Mouse (Mus musculus): ENCODE measurements at regions not wholly inside any gene's neighbourhood (a gene's known extent, or its start where the extent isn't known, plus 50 kb on each side); places are given as distances from the start of the nearest gene placed in this dataset.

GRCm38 (mm10) chr15:57616880-57617391, 139.5 kb upstream of the Slc22a22 start:
- Histone ChIP-seq H3K4me2 (replicated peaks; ENCODE audit: low read depth, low read length, severe bottlenecking) (no peak overlapping the region), H3K36me3 (ENCODE audit: control insufficient read depth, insufficient read depth, low read length) (no peaks in the 10 kb centered on the region), H3K27ac (replicated peaks; ENCODE audit: low read depth, low read length) (no peak overlapping the region), H3K9me3 (ENCODE audit: control insufficient read depth, low read length) (no peaks in the 10 kb centered on the region), H3K9ac (ENCODE audit: low read depth, low read length, severe bottlenecking) (no peak overlapping the region), H3K4me3 (replicated peaks; ENCODE audit: low read length) (no peak overlapping the region), H3K4me1 (ENCODE audit: control insufficient read depth, insufficient read depth, low read length) (no peaks in the 10 kb centered on the region), H3K27me3 (ENCODE audit: control insufficient read depth, insufficient read depth, low read length) (no peaks in the 10 kb centered on the region)
- ATAC-seq (ENCODE audit: low FRiP score, low read depth) (no peak), DNase-seq (ENCODE audit: low spot score) (no peak)
- 43% methylated on average over 11 of the region's 11 CpGs for WGBS
- TF ChIP-seq POLR2A (IDR thresholded peaks at IDR 0.05; ENCODE audit: borderline replicate concordance, extremely low read depth, insufficient read depth, insufficient read length), result no peak

- Histone ChIP-seq H3K4me3 (replicated peaks; ENCODE audit: low read length) (no peak overlapping the region), H3K36me3 (ENCODE audit: control insufficient read depth, insufficient read depth, low read length) (no peaks in the 10 kb centered on the region), H3K9me3 (ENCODE audit: control insufficient read depth, low read length) (no peaks in the 10 kb centered on the region), H3K27me3 (ENCODE audit: control insufficient read depth, insufficient read depth, low read length) (no peaks in the 10 kb centered on the region), H3K4me2 (replicated peaks; ENCODE audit: low read depth, low read length, severe bottlenecking) (no peak overlapping the region), H3K9ac (ENCODE audit: low read depth, low read length, severe bottlenecking) (no peak overlapping the region), H3K27ac (replicated peaks; ENCODE audit: low read depth, low read length) (no peak overlapping the region), H3K4me1 (ENCODE audit: control insufficient read depth, insufficient read depth, low read length) (no peaks in the 10 kb centered on the region)
- DNase-seq (ENCODE audit: low spot score) (no peak), ATAC-seq (ENCODE audit: low FRiP score, low read depth) (no peak)
- TF ChIP-seq POLR2A (IDR thresholded peaks at IDR 0.05; ENCODE audit: borderline replicate concordance, extremely low read depth, insufficient read depth, insufficient read length), result no peak
- WGBS, result 83% methylated on average over 2 of the region's 2 CpGs
These were observed 132.6 kb upstream of the Slc22a22 start for GRCm38 (mm10) chr15:57610006-57610405.

GRCm38 (mm10) chr15:57608519-57608918, 131.1 kb upstream of the Slc22a22 start:
- Histone ChIP-seq H3K9ac (ENCODE audit: low read depth, low read length, severe bottlenecking) (no peak overlapping the region), H3K27me3 (ENCODE audit: control insufficient read depth, insufficient read depth, low read length) (no peaks in the 10 kb centered on the region), H3K36me3 (ENCODE audit: control insufficient read depth, insufficient read depth, low read length) (no peaks in the 10 kb centered on the region), H3K4me1 (ENCODE audit: control insufficient read depth, insufficient read depth, low read length) (no peaks in the 10 kb centered on the region), H3K27ac (replicated peaks; ENCODE audit: low read depth, low read length) (no peak overlapping the region), H3K4me3 (replicated peaks; ENCODE audit: low read length) (no peak overlapping the region), H3K4me2 (replicated peaks; ENCODE audit: low read depth, low read length, severe bottlenecking) (no peak overlapping the region), H3K9me3 (ENCODE audit: control insufficient read depth, low read length) (no peaks in the 10 kb centered on the region)
- DNase-seq (ENCODE audit: low spot score), result no peak
- ATAC-seq (ENCODE audit: low FRiP score, low read depth), result no peak
- no peak for TF ChIP-seq POLR2A (IDR thresholded peaks at IDR 0.05; ENCODE audit: borderline replicate concordance, extremely low read depth, insufficient read depth, insufficient read length)
- 81% methylated on average over 3 of the region's 3 CpGs for WGBS

GRCm38 (mm10) chr15:57600562-57600961, 123.1 kb upstream of the Slc22a22 start:
- Histone ChIP-seq H3K9ac (ENCODE audit: low read depth, low read length, severe bottlenecking) (no peak overlapping the region), H3K27me3 (ENCODE audit: control insufficient read depth, insufficient read depth, low read length) (no peaks in the 10 kb centered on the region), H3K4me2 (replicated peaks; ENCODE audit: low read depth, low read length, severe bottlenecking) (no peak overlapping the region), H3K9me3 (ENCODE audit: control insufficient read depth, low read length) (no peaks in the 10 kb centered on the region), H3K27ac (replicated peaks; ENCODE audit: low read depth, low read length) (no peak overlapping the region), H3K4me1 (ENCODE audit: control insufficient read depth, insufficient read depth, low read length) (no peaks in the 10 kb centered on the region), H3K36me3 (ENCODE audit: control insufficient read depth, insufficient read depth, low read length) (no peaks in the 10 kb centered on the region), H3K4me3 (replicated peaks; ENCODE audit: low read length) (no peak overlapping the region)
- 15% methylated on average over 6 of the region's 6 CpGs for WGBS
- ATAC-seq (ENCODE audit: low FRiP score, low read depth) (no peak), DNase-seq (ENCODE audit: low spot score) (peak; percentile 65)
- no peak for TF ChIP-seq POLR2A (IDR thresholded peaks at IDR 0.05; ENCODE audit: borderline replicate concordance, extremely low read depth, insufficient read depth, insufficient read length)

- no peak overlapping the region for H3K4me3 ChIP-seq (replicated peaks; ENCODE audit: low read length)
- DNase-seq (ENCODE audit: low spot score), result no peak
- H3K4me2 ChIP-seq (replicated peaks; ENCODE audit: low read depth, low read length, severe bottlenecking), result no peak overlapping the region
- no peaks in the 10 kb centered on the region for H3K27me3 ChIP-seq (ENCODE audit: control insufficient read depth, insufficient read depth, low read length)
- H3K27ac ChIP-seq (replicated peaks; ENCODE audit: low read depth, low read length), result no peak overlapping the region
- no peak overlapping the region for H3K9ac ChIP-seq (ENCODE audit: low read depth, low read length, severe bottlenecking)
- ATAC-seq (ENCODE audit: low FRiP score, low read depth), result no peak
- 66% methylated on average over 4 of the region's 4 CpGs for WGBS
- TF ChIP-seq POLR2A (IDR thresholded peaks at IDR 0.05; ENCODE audit: borderline replicate concordance, extremely low read depth, insufficient read depth, insufficient read length), result no peak
- no peaks in the 10 kb centered on the region for H3K36me3 ChIP-seq (ENCODE audit: control insufficient read depth, insufficient read depth, low read length)
- H3K9me3 ChIP-seq (ENCODE audit: control insufficient read depth, low read length), result no peaks in the 10 kb centered on the region
- H3K4me1 ChIP-seq (ENCODE audit: control insufficient read depth, insufficient read depth, low read length), result peaks cover 5% of the 10 kb centered on the region; the same call in 1 of the 2 replicates
These were observed 116.0 kb upstream of the Slc22a22 start for GRCm38 (mm10) chr15:57593326-57594004.

Data from limb, embryonic 14.5 days (tissue).